Mouse (Mus musculus) bone marrow macrophage, adult 2 months (primary cell): ENCODE measurements around the gene Got1. TPM values are rescaled to one million over a fixed set of nuclear protein-coding genes. Genes with fewer than 3 reads are reported as not detected.

ENCODE experiments used
- H3K27ac ChIP-seq: 2 replicates; pipeline ENCODE4 v1.5.1; 2012; ENCODE audit warnings: low read depth, low read length; ENCODE audit not compliant: insufficient read depth
- H3K4me1 ChIP-seq: 2 replicates; pipeline ENCODE4 v1.6.1; 2012; ENCODE audit warnings: low read length; ENCODE audit not compliant: control insufficient read depth, insufficient read depth
- H3K4me3 ChIP-seq: 2 replicates; pipeline ENCODE4 v1.5.1; 2012; ENCODE audit warnings: mild to moderate bottlenecking, low read length, moderate library complexity; ENCODE audit not compliant: insufficient read depth
- CTCF ChIP-seq: IDR thresholded peaks from 2 replicates; pipeline ENCODE4 v1.5.1; 2012; ENCODE audit warnings: low read depth, mild to moderate bottlenecking, low read length, moderate library complexity
- POLR2A ChIP-seq: IDR thresholded peaks from 2 replicates; pipeline ENCODE4 v1.6.1; 2012; ENCODE audit warnings: mild to moderate bottlenecking, low read depth, low read length, borderline replicate concordance
- polyA plus RNA-seq: library from polyadenylated mRNA; stranded (reverse); fragments of >200 nt; gene quantifications from 2 replicates; pipeline ENCODE4 v1.2.4, GENCODE M21; 2012; ENCODE audit not compliant: missing spikeins, insufficient read depth, insufficient read length

Got1 gene
- polyA plus RNA-seq, 1 experiment, result 53.5 TPM

GRCm38 (mm10) chr19:43523551-43523950, 854 bp downstream of the Got1 start:
- H3K27ac ChIP-seq, result peak overlapping the region; percentile 77
- H3K4me1 ChIP-seq, result peaks cover 22% of the 10 kb centered on the region
- peak overlapping the region; percentile 83 for H3K4me3 ChIP-seq
- no peak for TF ChIP-seq POLR2A
- no peak for TF ChIP-seq CTCF

GRCm38 (mm10) chr19:43521996-43522395, 2.4 kb downstream of the Got1 start:
- TF ChIP-seq POLR2A (no peak), CTCF (no peak)
- Histone ChIP-seq H3K4me3 (peak overlapping the region; percentile 27), H3K27ac (peak overlapping the region; percentile 10; the same call in 1 of the 2 replicates), H3K4me1 (peaks cover 27% of the 10 kb centered on the region)

- H3K4me1 ChIP-seq, result peaks cover 30% of the 10 kb centered on the region
These were observed 3.0 kb downstream of the Got1 start for GRCm38 (mm10) chr19:43521362-43521761.

GRCm38 (mm10) chr19:43520402-43520801, 4.0 kb downstream of the Got1 start:
- peak overlapping the region; percentile 75 for H3K27ac ChIP-seq
- peaks cover 31% of the 10 kb centered on the region for H3K4me1 ChIP-seq
- no peak for TF ChIP-seq CTCF
- no peak for TF ChIP-seq POLR2A
- peak overlapping the region; percentile 40 for H3K4me3 ChIP-seq

More at GRCm38 (mm10) chr19:43521362-43521761, 3.0 kb downstream of the Got1 start:
- TF ChIP-seq CTCF (no peak), POLR2A (no peak)
- Histone ChIP-seq H3K27ac (0 out of 2 replicates have a peak overlapping the region, but pooled peaks have one; percentile 21), H3K4me3 (peak overlapping the region; percentile 44)

GRCm38 (mm10) chr19:43519226-43519625, 5.2 kb downstream of the Got1 start:
- Histone ChIP-seq H3K27ac (no peak overlapping the region), H3K4me3 (no peak overlapping the region)

GRCm38 (mm10) chr19:43518261-43518660, 6.1 kb downstream of the Got1 start:
- Histone ChIP-seq H3K4me1 (peaks cover 31% of the 10 kb centered on the region), H3K4me3 (no peak overlapping the region), H3K27ac (no peak overlapping the region)
- TF ChIP-seq CTCF (no peak), POLR2A (no peak)

More at GRCm38 (mm10) chr19:43519226-43519625, 5.2 kb downstream of the Got1 start:
- H3K4me1 ChIP-seq, result peaks cover 28% of the 10 kb centered on the region
- no peak for TF ChIP-seq POLR2A
- TF ChIP-seq CTCF, result no peak

GRCm38 (mm10) chr19:43517808-43518207, 6.6 kb downstream of the Got1 start:
- Histone ChIP-seq H3K27ac (no peak overlapping the region), H3K4me3 (no peak overlapping the region)
- TF ChIP-seq POLR2A, result no peak
- TF ChIP-seq CTCF, result no peak

GRCm38 (mm10) chr19:43517320-43517719, 7.1 kb downstream of the Got1 start:
- Histone ChIP-seq H3K27ac (no peak overlapping the region), H3K4me1 (peaks cover 40% of the 10 kb centered on the region), H3K4me3 (no peak overlapping the region)
- TF ChIP-seq POLR2A (no peak), CTCF (no peak)

More at GRCm38 (mm10) chr19:43517808-43518207, 6.6 kb downstream of the Got1 start:
- peaks cover 35% of the 10 kb centered on the region for H3K4me1 ChIP-seq

GRCm38 (mm10) chr19:43516397-43517035, 7.9 kb downstream of the Got1 start:
- Histone ChIP-seq H3K4me3 (no peak overlapping the region), H3K27ac (no peak overlapping the region), H3K4me1 (peaks cover 35% of the 10 kb centered on the region)
- TF ChIP-seq CTCF, result no peak
- TF ChIP-seq POLR2A, result no peak

GRCm38 (mm10) chr19:43515668-43516396, 8.6 kb downstream of the Got1 start:
- no peak overlapping the region for H3K27ac ChIP-seq
- no peak overlapping the region for H3K4me3 ChIP-seq
- TF ChIP-seq CTCF (no peak), POLR2A (no peak)
- H3K4me1 ChIP-seq, result peaks cover 37% of the 10 kb centered on the region
